Mouse (Mus musculus): ENCODE results near the gene Dmbt1. TPM values are rescaled to one million over a fixed set of nuclear protein-coding genes. Genes with fewer than 3 reads are reported as not detected.

Dmbt1 gene
- total and polyA plus RNA-seq, 3 experiments: under 0.01 TPM; not detected in 2

DNA sequence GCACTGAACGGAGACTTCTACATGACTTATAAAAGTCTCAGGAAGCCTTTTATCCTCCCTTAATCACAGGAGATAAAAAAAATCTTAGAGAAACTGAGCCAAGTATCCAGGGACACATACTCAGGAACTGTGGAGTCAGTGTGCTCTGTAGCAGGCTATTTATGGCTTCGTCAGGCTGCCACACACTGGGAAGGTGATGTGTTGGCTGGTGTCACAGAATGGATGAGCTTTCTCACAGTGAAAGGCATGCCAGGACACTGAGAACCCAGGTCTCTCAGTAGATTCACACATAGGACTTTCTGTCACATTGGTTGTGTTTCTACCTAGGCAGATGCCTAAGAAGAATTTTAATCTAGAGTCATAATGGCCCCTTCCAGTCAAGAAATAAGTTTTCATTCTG is 82.6 kb downstream of the Dmbt1 start:
- TF ChIP-seq TAL1 (conservative IDR thresholded peaks at IDR 0.05; ENCODE audit: low read depth, low read length): no peak
- no peak for TF ChIP-seq CTCF (IDR thresholded peaks at IDR 0.05; ENCODE audit: low read depth, low read length)
- no peak for TF ChIP-seq GATA1 (IDR thresholded peaks at IDR 0.05; ENCODE audit: borderline replicate concordance, low read length)
- no peak for TF ChIP-seq POLR2AphosphoS5 (IDR thresholded peaks at IDR 0.05; ENCODE audit: insufficient replicate concordance, low read depth, low read length)
- TF ChIP-seq GATA2 (IDR thresholded peaks at IDR 0.05; ENCODE audit: borderline replicate concordance, low read depth, low read length): no peak
- DNase-seq (ENCODE audit: low spot score) (no peak), ATAC-seq (ENCODE audit: extremely low read depth, insufficient number of reproducible peaks, low FRiP score, poor library complexity, severe bottlenecking) (no peak)
- H3K36me3 ChIP-seq (replicated peaks): no peaks in the 10 kb centered on the region
- H3K4me1 ChIP-seq (ENCODE audit: insufficient read depth, low read depth, low read length): no peaks in the 10 kb centered on the region
- no peaks in the 10 kb centered on the region for H3K27me3 ChIP-seq (ENCODE audit: insufficient read depth, low read length)
- no peak overlapping the region for H3K4me3 ChIP-seq (ENCODE audit: low read depth, low read length)
- H3K9me3 ChIP-seq (replicated peaks): peaks cover 69% of the 10 kb centered on the region

- Histone ChIP-seq H3K4me3 (ENCODE audit: low read depth, low read length) (no peak overlapping the region), H3K9me3 (replicated peaks) (peaks cover 58% of the 10 kb centered on the region), H3K36me3 (replicated peaks) (no peaks in the 10 kb centered on the region), H3K27me3 (ENCODE audit: insufficient read depth, low read length) (no peaks in the 10 kb centered on the region), H3K4me1 (ENCODE audit: insufficient read depth, low read depth, low read length) (no peaks in the 10 kb centered on the region)
- DNase-seq (ENCODE audit: low spot score) (no peak), ATAC-seq (ENCODE audit: extremely low read depth, insufficient number of reproducible peaks, low FRiP score, poor library complexity, severe bottlenecking) (no peak)
- TF ChIP-seq POLR2AphosphoS5 (IDR thresholded peaks at IDR 0.05; ENCODE audit: insufficient replicate concordance, low read depth, low read length): no peak
Measured at GRCm38 (mm10) chr7:131122210-131122807, 90.5 kb downstream of the Dmbt1 start.

- no peaks in the 10 kb centered on the region for H3K36me3 ChIP-seq (replicated peaks)
- H3K9me3 ChIP-seq (replicated peaks): peaks cover 38% of the 10 kb centered on the region
- ATAC-seq (ENCODE audit: extremely low read depth, insufficient number of reproducible peaks, low FRiP score, poor library complexity, severe bottlenecking) (no peak), DNase-seq (ENCODE audit: low spot score) (no peak)
- no peak overlapping the region for H3K4me3 ChIP-seq (ENCODE audit: low read depth, low read length)
- no peaks in the 10 kb centered on the region for H3K27me3 ChIP-seq (ENCODE audit: insufficient read depth, low read length)
- TF ChIP-seq POLR2AphosphoS5 (IDR thresholded peaks at IDR 0.05; ENCODE audit: insufficient replicate concordance, low read depth, low read length) (no peak), GATA1 (IDR thresholded peaks at IDR 0.05; ENCODE audit: borderline replicate concordance, low read length) (no peak), TAL1 (conservative IDR thresholded peaks at IDR 0.05; ENCODE audit: low read depth, low read length) (no peak), GATA2 (IDR thresholded peaks at IDR 0.05; ENCODE audit: borderline replicate concordance, low read depth, low read length) (no peak), CTCF (IDR thresholded peaks at IDR 0.05; ENCODE audit: low read depth, low read length) (no peak)
- H3K4me1 ChIP-seq (ENCODE audit: insufficient read depth, low read depth, low read length): no peaks in the 10 kb centered on the region
Measured at GRCm38 (mm10) chr7:131130021-131130420, 98.2 kb downstream of the Dmbt1 start.

- H3K4me1 ChIP-seq (ENCODE audit: insufficient read depth, low read depth, low read length): no peaks in the 10 kb centered on the region
- H3K36me3 ChIP-seq (replicated peaks): no peaks in the 10 kb centered on the region
- H3K9me3 ChIP-seq (replicated peaks): peaks cover 62% of the 10 kb centered on the region
- H3K27me3 ChIP-seq (ENCODE audit: insufficient read depth, low read length): no peaks in the 10 kb centered on the region
- ATAC-seq (ENCODE audit: extremely low read depth, insufficient number of reproducible peaks, low FRiP score, poor library complexity, severe bottlenecking) (no peak), DNase-seq (ENCODE audit: low spot score) (no peak)
- TF ChIP-seq POLR2AphosphoS5 (IDR thresholded peaks at IDR 0.05; ENCODE audit: insufficient replicate concordance, low read depth, low read length) (no peak), CTCF (IDR thresholded peaks at IDR 0.05; ENCODE audit: low read depth, low read length) (no peak), GATA1 (IDR thresholded peaks at IDR 0.05; ENCODE audit: borderline replicate concordance, low read length) (no peak), TAL1 (conservative IDR thresholded peaks at IDR 0.05; ENCODE audit: low read depth, low read length) (no peak), GATA2 (IDR thresholded peaks at IDR 0.05; ENCODE audit: borderline replicate concordance, low read depth, low read length) (no peak)
- H3K4me3 ChIP-seq (ENCODE audit: low read depth, low read length): no peak overlapping the region
Measured at GRCm38 (mm10) chr7:131133181-131133580, 101.3 kb downstream of the Dmbt1 start.

GRCm38 (mm10) chr7:131146214-131146613 is 114.4 kb downstream of the Dmbt1 start, which contains the start of gene 4933402N03Rik:
Gene 4933402N03Rik, minus strand, starts transcription at chr7:131146314.
- DNase-seq (ENCODE audit: low spot score) (no peak), ATAC-seq (ENCODE audit: extremely low read depth, insufficient number of reproducible peaks, low FRiP score, poor library complexity, severe bottlenecking) (no peak)
- peaks cover 35% of the 10 kb centered on the region for H3K9me3 ChIP-seq (replicated peaks)
- no peaks in the 10 kb centered on the region for H3K36me3 ChIP-seq (replicated peaks)
- H3K27me3 ChIP-seq (ENCODE audit: insufficient read depth, low read length): no peaks in the 10 kb centered on the region
- TF ChIP-seq POLR2AphosphoS5 (IDR thresholded peaks at IDR 0.05; ENCODE audit: insufficient replicate concordance, low read depth, low read length) (no peak), TAL1 (conservative IDR thresholded peaks at IDR 0.05; ENCODE audit: low read depth, low read length) (no peak), CTCF (IDR thresholded peaks at IDR 0.05; ENCODE audit: low read depth, low read length) (no peak), GATA1 (IDR thresholded peaks at IDR 0.05; ENCODE audit: borderline replicate concordance, low read length) (no peak), GATA2 (IDR thresholded peaks at IDR 0.05; ENCODE audit: borderline replicate concordance, low read depth, low read length) (no peak)
- no peak within 1 kb of the TSS for H3K4me3 ChIP-seq (ENCODE audit: low read depth, low read length)
- H3K4me1 ChIP-seq (ENCODE audit: insufficient read depth, low read depth, low read length): no peaks in the 10 kb centered on the region

GRCm38 (mm10) chr7:131150179-131150578 is 118.3 kb downstream of the Dmbt1 start:
- H3K27me3 ChIP-seq (ENCODE audit: insufficient read depth, low read length): no peaks in the 10 kb centered on the region
- TF ChIP-seq GATA1 (IDR thresholded peaks at IDR 0.05; ENCODE audit: borderline replicate concordance, low read length): no peak
- TF ChIP-seq POLR2AphosphoS5 (IDR thresholded peaks at IDR 0.05; ENCODE audit: insufficient replicate concordance, low read depth, low read length): no peak
- no peak for TF ChIP-seq CTCF (IDR thresholded peaks at IDR 0.05; ENCODE audit: low read depth, low read length)
- TF ChIP-seq TAL1 (conservative IDR thresholded peaks at IDR 0.05; ENCODE audit: low read depth, low read length): no peak
- DNase-seq (ENCODE audit: low spot score) (no peak), ATAC-seq (ENCODE audit: extremely low read depth, insufficient number of reproducible peaks, low FRiP score, poor library complexity, severe bottlenecking) (no peak)
- no peak overlapping the region for H3K4me3 ChIP-seq (ENCODE audit: low read depth, low read length)
- no peaks in the 10 kb centered on the region for H3K4me1 ChIP-seq (ENCODE audit: insufficient read depth, low read depth, low read length)
- H3K36me3 ChIP-seq (replicated peaks): no peaks in the 10 kb centered on the region
- peaks cover 59% of the 10 kb centered on the region for H3K9me3 ChIP-seq (replicated peaks)
